Mouse (Mus musculus): ENCODE measurements around the gene Cphx3. TPM values are rescaled to one million over a fixed set of nuclear protein-coding genes. Genes with fewer than 3 reads are reported as not detected.
"Not testable (repeated sequence)": the region's sequence is repeated elsewhere in the genome, so short reads cannot be mapped to it uniquely, and the experiment has no call there.

Cphx3 gene
- total and polyA plus RNA-seq, 3 experiments: not detected

- not testable (repeated sequence) for H3K4me3 ChIP-seq (ENCODE audit: control insufficient read depth in 1 of 2, insufficient read depth in 1 of 2, low read depth in 2 of 2, low read length in 2 of 2); H3K79me2 ChIP-seq (ENCODE audit: control insufficient read depth, insufficient read depth, low read length, poor library complexity); H3K27ac ChIP-seq (ENCODE audit: control insufficient read depth, low read depth, low read length); H3K27me3 ChIP-seq (ENCODE audit: control insufficient read depth in 1 of 2, insufficient read depth in 2 of 2, low read length in 2 of 2); H3K4me1 ChIP-seq (ENCODE audit: control insufficient read depth in 1 of 2, insufficient read depth in 2 of 2, low read length in 2 of 2); DNase-seq (ENCODE audit: low read depth, low spot score); H3K9ac ChIP-seq (ENCODE audit: control insufficient read depth, low read depth, low read length, poor library complexity, severe bottlenecking); H3K9me3 ChIP-seq (replicated peaks; ENCODE audit: insufficient read depth, low read length); H3K36me3 ChIP-seq (ENCODE audit: control insufficient read depth in 1 of 2, insufficient read depth in 2 of 2, low read length in 2 of 2)
Measured at GRCm38 (mm10) chr14:26165266-26165665, 83.2 kb downstream of the Cphx3 start.

DNA sequence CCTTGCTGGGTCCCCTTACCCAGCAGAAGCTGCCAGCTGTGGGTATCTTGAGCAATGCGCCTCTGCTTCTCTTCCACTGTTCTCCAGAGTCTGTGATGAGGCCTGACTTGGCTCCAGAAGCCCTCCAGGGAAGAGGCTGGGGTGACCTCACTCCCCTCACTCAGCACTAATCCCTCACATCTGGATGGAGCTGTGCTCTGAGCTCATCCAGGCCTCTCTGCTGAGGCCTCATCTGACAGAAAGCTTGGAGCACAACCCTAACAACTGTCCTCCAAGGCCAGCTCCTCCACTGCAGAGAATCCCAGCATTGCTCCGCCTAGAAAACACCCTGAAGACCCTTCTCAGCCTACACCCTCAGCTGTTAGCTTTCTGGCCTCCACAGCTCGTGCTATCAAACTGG is 91.9 kb downstream of the Cphx3 start:
- not testable (repeated sequence) for H3K27ac ChIP-seq (ENCODE audit: control insufficient read depth, low read depth, low read length); H3K36me3 ChIP-seq (ENCODE audit: control insufficient read depth in 1 of 2, insufficient read depth in 2 of 2, low read length in 2 of 2); H3K9me3 ChIP-seq (replicated peaks; ENCODE audit: insufficient read depth, low read length); H3K4me3 ChIP-seq (ENCODE audit: control insufficient read depth in 1 of 2, insufficient read depth in 1 of 2, low read depth in 2 of 2, low read length in 2 of 2); H3K9ac ChIP-seq (ENCODE audit: control insufficient read depth, low read depth, low read length, poor library complexity, severe bottlenecking); H3K4me1 ChIP-seq (ENCODE audit: control insufficient read depth in 1 of 2, insufficient read depth in 2 of 2, low read length in 2 of 2); DNase-seq (ENCODE audit: low read depth, low spot score); H3K79me2 ChIP-seq (ENCODE audit: control insufficient read depth, insufficient read depth, low read length, poor library complexity); H3K27me3 ChIP-seq (ENCODE audit: control insufficient read depth in 1 of 2, insufficient read depth in 2 of 2, low read length in 2 of 2)

DNA sequence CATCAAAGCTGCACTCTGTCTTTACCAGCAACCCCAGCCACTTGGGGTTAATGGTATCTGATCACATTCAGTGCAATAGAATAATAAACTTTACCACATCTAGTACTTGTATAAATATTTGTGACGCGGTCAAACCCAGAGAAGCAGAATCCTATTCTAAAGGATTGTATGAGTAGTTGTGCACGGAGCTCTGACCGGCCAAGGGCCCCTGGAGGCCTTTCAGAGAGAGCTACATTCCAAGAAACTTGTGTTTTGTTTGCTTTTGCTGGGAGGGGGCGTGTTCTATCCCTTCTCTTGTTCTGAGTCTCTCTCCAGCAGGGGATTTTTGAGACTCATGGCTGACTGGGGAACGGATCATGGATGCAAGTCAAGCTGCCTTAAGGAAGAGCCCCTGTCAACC is 92.9 kb downstream of the Cphx3 start:
- not testable (repeated sequence) for H3K79me2 ChIP-seq (ENCODE audit: control insufficient read depth, insufficient read depth, low read length, poor library complexity); H3K27ac ChIP-seq (ENCODE audit: control insufficient read depth, low read depth, low read length); H3K4me3 ChIP-seq (ENCODE audit: control insufficient read depth in 1 of 2, insufficient read depth in 1 of 2, low read depth in 2 of 2, low read length in 2 of 2); H3K36me3 ChIP-seq (ENCODE audit: control insufficient read depth in 1 of 2, insufficient read depth in 2 of 2, low read length in 2 of 2); H3K27me3 ChIP-seq (ENCODE audit: control insufficient read depth in 1 of 2, insufficient read depth in 2 of 2, low read length in 2 of 2); DNase-seq (ENCODE audit: low read depth, low spot score); H3K9me3 ChIP-seq (replicated peaks; ENCODE audit: insufficient read depth, low read length); H3K9ac ChIP-seq (ENCODE audit: control insufficient read depth, low read depth, low read length, poor library complexity, severe bottlenecking); H3K4me1 ChIP-seq (ENCODE audit: control insufficient read depth in 1 of 2, insufficient read depth in 2 of 2, low read length in 2 of 2)

DNA sequence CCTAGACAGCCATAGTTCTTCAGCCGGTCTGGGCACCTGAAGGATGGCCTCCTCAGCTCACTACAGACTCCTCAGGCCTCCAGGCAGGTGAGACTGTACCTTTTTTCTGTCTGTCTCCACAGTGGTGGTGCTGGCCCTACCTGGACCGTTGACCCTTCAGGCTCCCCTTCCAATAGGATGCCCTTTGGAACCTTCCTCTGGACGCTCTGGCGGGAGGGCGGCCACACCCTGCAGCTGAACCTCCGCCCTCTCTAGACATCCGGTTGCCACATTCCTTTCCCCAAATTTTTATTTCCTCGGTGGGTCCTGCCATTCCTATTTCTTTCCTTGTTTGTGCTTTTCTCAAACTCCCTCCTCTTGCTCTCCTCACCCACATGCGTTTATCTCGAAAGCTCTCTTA is 99.6 kb downstream of the Cphx3 start:
- not testable (repeated sequence) for DNase-seq (ENCODE audit: low read depth, low spot score); H3K27ac ChIP-seq (ENCODE audit: control insufficient read depth, low read depth, low read length); H3K4me1 ChIP-seq (ENCODE audit: control insufficient read depth in 1 of 2, insufficient read depth in 2 of 2, low read length in 2 of 2); H3K4me3 ChIP-seq (ENCODE audit: control insufficient read depth in 1 of 2, insufficient read depth in 1 of 2, low read depth in 2 of 2, low read length in 2 of 2); H3K27me3 ChIP-seq (ENCODE audit: control insufficient read depth in 1 of 2, insufficient read depth in 2 of 2, low read length in 2 of 2); H3K79me2 ChIP-seq (ENCODE audit: control insufficient read depth, insufficient read depth, low read length, poor library complexity); H3K9me3 ChIP-seq (replicated peaks; ENCODE audit: insufficient read depth, low read length); H3K36me3 ChIP-seq (ENCODE audit: control insufficient read depth in 1 of 2, insufficient read depth in 2 of 2, low read length in 2 of 2); H3K9ac ChIP-seq (ENCODE audit: control insufficient read depth, low read depth, low read length, poor library complexity, severe bottlenecking)

- not testable (repeated sequence) for H3K9ac ChIP-seq (ENCODE audit: control insufficient read depth, low read depth, low read length, poor library complexity, severe bottlenecking); H3K9me3 ChIP-seq (replicated peaks; ENCODE audit: insufficient read depth, low read length); H3K79me2 ChIP-seq (ENCODE audit: control insufficient read depth, insufficient read depth, low read length, poor library complexity); H3K27ac ChIP-seq (ENCODE audit: control insufficient read depth, low read depth, low read length); DNase-seq (ENCODE audit: low read depth, low spot score); H3K4me3 ChIP-seq (ENCODE audit: control insufficient read depth in 1 of 2, insufficient read depth in 1 of 2, low read depth in 2 of 2, low read length in 2 of 2); H3K4me1 ChIP-seq (ENCODE audit: control insufficient read depth in 1 of 2, insufficient read depth in 2 of 2, low read length in 2 of 2); H3K27me3 ChIP-seq (ENCODE audit: control insufficient read depth in 1 of 2, insufficient read depth in 2 of 2, low read length in 2 of 2); H3K36me3 ChIP-seq (ENCODE audit: control insufficient read depth in 1 of 2, insufficient read depth in 2 of 2, low read length in 2 of 2)
Measured at GRCm38 (mm10) chr14:26182380-26182779, 100.3 kb downstream of the Cphx3 start, which contains the start of gene Plac9b. Plac9b (minus strand) TSS chr14:26182480.

- not testable (repeated sequence) for H3K4me1 ChIP-seq (ENCODE audit: control insufficient read depth in 1 of 2, insufficient read depth in 2 of 2, low read length in 2 of 2); H3K9ac ChIP-seq (ENCODE audit: control insufficient read depth, low read depth, low read length, poor library complexity, severe bottlenecking); DNase-seq (ENCODE audit: low read depth, low spot score); H3K27me3 ChIP-seq (ENCODE audit: control insufficient read depth in 1 of 2, insufficient read depth in 2 of 2, low read length in 2 of 2); H3K4me3 ChIP-seq (ENCODE audit: control insufficient read depth in 1 of 2, insufficient read depth in 1 of 2, low read depth in 2 of 2, low read length in 2 of 2); H3K79me2 ChIP-seq (ENCODE audit: control insufficient read depth, insufficient read depth, low read length, poor library complexity); H3K36me3 ChIP-seq (ENCODE audit: control insufficient read depth in 1 of 2, insufficient read depth in 2 of 2, low read length in 2 of 2); H3K9me3 ChIP-seq (replicated peaks; ENCODE audit: insufficient read depth, low read length); H3K27ac ChIP-seq (ENCODE audit: control insufficient read depth, low read depth, low read length)
Measured at GRCm38 (mm10) chr14:26186638-26187037, 104.5 kb downstream of the Cphx3 start.

- not testable (repeated sequence) for H3K79me2 ChIP-seq (ENCODE audit: control insufficient read depth, insufficient read depth, low read length, poor library complexity); DNase-seq (ENCODE audit: low read depth, low spot score); H3K4me3 ChIP-seq (ENCODE audit: control insufficient read depth in 1 of 2, insufficient read depth in 1 of 2, low read depth in 2 of 2, low read length in 2 of 2); H3K36me3 ChIP-seq (ENCODE audit: control insufficient read depth in 1 of 2, insufficient read depth in 2 of 2, low read length in 2 of 2); H3K4me1 ChIP-seq (ENCODE audit: control insufficient read depth in 1 of 2, insufficient read depth in 2 of 2, low read length in 2 of 2); H3K27me3 ChIP-seq (ENCODE audit: control insufficient read depth in 1 of 2, insufficient read depth in 2 of 2, low read length in 2 of 2); H3K9ac ChIP-seq (ENCODE audit: control insufficient read depth, low read depth, low read length, poor library complexity, severe bottlenecking); H3K9me3 ChIP-seq (replicated peaks; ENCODE audit: insufficient read depth, low read length); H3K27ac ChIP-seq (ENCODE audit: control insufficient read depth, low read depth, low read length)
Measured at GRCm38 (mm10) chr14:26188361-26188760, 106.3 kb downstream of the Cphx3 start.
